Mouse (Mus musculus) liver, embryonic 14 days (tissue): ENCODE results near the gene Ppp1r21. TPM values are rescaled to one million over a fixed set of nuclear protein-coding genes. Genes with fewer than 3 reads are reported as not detected.

Experiments used
- polyA plus RNA-seq: library from polyadenylated mRNA; depleted of rRNA; stranded (reverse); fragments of >200 nt; gene quantifications from 2 replicates; pipeline ENCODE4 v1.2.3, GENCODE M21; 2012; rRNA removed

Gene Ppp1r21
- 11.5 and 14.5 TPM in 2 replicates for polyA plus RNA-seq

DNA sequence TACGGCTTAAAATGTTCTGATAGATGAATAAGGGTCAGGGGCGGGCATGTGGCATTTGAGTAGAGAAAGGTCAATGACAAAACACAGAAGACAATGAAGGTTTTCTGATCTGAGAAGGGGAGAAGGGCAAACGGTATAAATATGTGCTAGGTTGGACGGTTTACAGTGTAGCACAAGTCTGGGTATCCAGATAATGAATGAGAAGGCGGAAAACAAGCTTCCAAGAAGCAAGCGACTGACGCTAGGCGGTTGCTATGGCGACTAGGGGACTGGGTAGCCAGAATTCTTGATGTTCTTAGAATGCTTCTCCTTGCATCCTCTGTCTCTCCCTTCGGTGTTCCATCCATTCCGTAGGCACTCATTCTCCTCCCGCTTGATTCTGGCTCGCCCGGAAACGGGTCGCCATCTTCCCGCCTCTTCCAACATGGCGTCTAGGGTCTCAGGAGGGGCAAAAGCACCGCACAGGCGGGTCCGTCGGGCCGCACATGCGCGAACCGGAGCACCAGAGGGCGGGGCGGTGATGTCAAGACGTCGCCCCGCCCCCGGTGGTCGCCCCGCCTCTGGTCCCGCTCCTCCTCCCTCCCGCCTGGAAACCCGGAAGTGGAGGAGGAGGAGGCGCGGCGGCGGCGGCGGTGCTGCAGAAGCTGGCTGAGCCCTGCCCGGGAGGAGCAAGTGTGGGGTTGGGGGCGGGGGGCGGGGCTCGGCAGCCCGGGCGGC lies at the start of gene Ppp1r21:
Gene Ppp1r21 (plus strand): TSS at position 600 of the 717 bp plus-strand sequence.

DNA sequence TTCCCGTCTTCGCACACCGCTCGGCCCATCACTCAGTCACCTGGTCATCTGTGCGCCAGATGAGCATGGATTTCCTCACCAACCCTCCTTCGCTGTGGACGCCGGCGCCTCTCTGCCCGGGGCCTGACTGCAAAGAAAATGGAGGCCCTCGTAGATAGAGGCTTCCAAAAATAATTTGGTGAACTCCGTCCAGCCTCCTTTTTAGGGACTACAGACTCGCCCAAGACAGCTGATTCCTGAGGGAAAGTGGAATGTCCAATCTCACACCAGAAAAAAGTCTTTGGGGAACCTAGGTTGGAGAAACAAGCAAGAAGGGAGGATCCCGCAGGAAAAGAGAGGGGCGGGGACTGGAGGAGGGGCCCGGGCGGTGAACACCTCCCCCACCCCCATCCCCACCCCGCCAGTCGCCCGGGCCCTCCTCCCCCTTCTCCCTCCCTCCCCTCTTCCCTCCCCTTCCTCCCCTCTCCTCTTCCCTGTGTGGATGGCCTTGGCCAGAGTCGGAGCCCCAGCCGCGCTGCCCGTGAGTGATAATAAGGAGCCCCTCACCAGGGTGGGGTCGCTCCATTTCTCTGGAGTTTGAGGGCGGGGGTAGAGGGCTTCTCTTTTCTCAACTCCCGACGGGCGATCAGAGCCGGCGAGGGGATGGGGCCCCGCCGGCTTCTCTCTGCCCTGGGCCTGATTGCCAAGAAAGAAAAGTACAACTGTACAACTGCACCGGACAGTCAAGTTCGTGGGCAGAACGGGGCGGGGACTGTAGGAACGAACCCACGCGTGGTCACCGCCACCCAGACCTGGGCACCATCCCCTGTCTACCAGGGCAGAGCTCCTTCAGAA lies 67.5 kb downstream of the Ppp1r21 start, which contains the start of gene Ston1:
Gene Ston1 (plus strand): TSS at position 463 of the 834 bp plus-strand sequence.

Other genes with a start within 250 kb of the Ppp1r21 start
- 4.6 and 5.8 TPM in 2 replicates for gene Foxn2, start 89.4 kb upstream of the Ppp1r21 start, polyA plus RNA-seq
- 1.7 and 2.0 TPM in 2 replicates for gene Ston1, start 67.6 kb downstream of the Ppp1r21 start, polyA plus RNA-seq
- gene Gtf2a1l, start 138.5 kb downstream of the Ppp1r21 start, polyA plus RNA-seq: 0.02 TPM in 1 of 2 replicates, not detected in the other